Mouse (Mus musculus): ENCODE measurements at regions not wholly inside any gene's neighbourhood (a gene's known extent, or its start where the extent isn't known, plus 50 kb on each side); places are given as distances from the start of the nearest gene placed in this dataset.

GRCm38 (mm10) chr1:64391525-64391924 is 140.9 kb upstream of the Creb1 start:
- TF ChIP-seq POLR2AphosphoS2 (IDR thresholded peaks at IDR 0.05; ENCODE audit: insufficient read length, low read depth) (no peak), POLR2A (IDR thresholded peaks at IDR 0.05; ENCODE audit: insufficient read length, low read depth) (no peak), USF1 (IDR thresholded peaks at IDR 0.05; ENCODE audit: low read depth) (no peak), MYOD1 (IDR thresholded peaks at IDR 0.05; ENCODE audit: control insufficient read depth in 1 of 3, insufficient read length in 2 of 3, low read depth in 2 of 3) (no peak), MAX (IDR thresholded peaks at IDR 0.05; ENCODE audit: low read depth) (no peak), CEBPB (IDR thresholded peaks at IDR 0.05; ENCODE audit: insufficient read depth, poor library complexity, severe bottlenecking) (no peak), TCF12 (IDR thresholded peaks at IDR 0.05; ENCODE audit: insufficient read depth, poor library complexity, severe bottlenecking) (no peak), TCF3 (IDR thresholded peaks at IDR 0.05; ENCODE audit: insufficient read length, low read depth) (no peak), E2F4 (IDR thresholded peaks at IDR 0.05; ENCODE audit: insufficient read depth) (no peak), MYOG (IDR thresholded peaks at IDR 0.05; ENCODE audit: control insufficient read depth in 1 of 3, insufficient read depth in 1 of 3, insufficient read length in 2 of 3, low read depth in 2 of 3) (no peak), REST (IDR thresholded peaks at IDR 0.05; ENCODE audit: insufficient read depth, insufficient read length) (no peak)
